Mouse (Mus musculus): ENCODE data around the gene Gpc3.

DNA sequence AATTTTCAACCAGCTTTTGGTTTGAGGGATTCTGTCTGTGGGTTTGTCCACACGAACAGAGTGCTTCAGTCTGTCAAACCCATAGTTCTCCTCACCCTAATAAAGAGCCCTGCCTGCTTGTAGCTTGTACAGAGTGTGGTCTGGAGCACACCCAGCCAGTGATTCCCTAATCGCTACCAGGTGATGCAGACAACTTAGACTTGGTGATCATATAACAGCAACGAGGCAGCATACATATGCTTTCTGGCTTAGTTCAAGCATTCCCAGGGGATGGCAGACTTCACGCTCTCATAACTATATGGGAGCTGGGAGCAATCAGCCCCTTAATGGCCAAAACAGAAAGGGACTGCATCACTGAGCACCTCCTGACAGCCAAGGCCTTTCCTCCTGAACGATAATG, 188.1 kb downstream of the Gpc3 start:
- TF ChIP-seq CTCF (IDR thresholded peaks at IDR 0.05; ENCODE audit: extremely low read depth, insufficient read depth, low read length): no peak
- TF ChIP-seq POLR2A (IDR thresholded peaks at IDR 0.05; ENCODE audit: extremely low read depth, insufficient read depth, low read length): no peak

All from cortical plate, adult 2 months (tissue).